Mouse (Mus musculus): ENCODE measurements around the gene Snw1.

Snw1 gene

GRCm38 (mm10) chr12:87421708-87422507 is 50.2 kb downstream of the Snw1 start:
- no peak for DNase-seq

- DNase-seq, result no peak
These were observed 52.0 kb downstream of the Snw1 start for GRCm38 (mm10) chr12:87419974-87420485.

- DNase-seq, result no peak
These were observed 53.2 kb downstream of the Snw1 start for GRCm38 (mm10) chr12:87418921-87419320.

DNA sequence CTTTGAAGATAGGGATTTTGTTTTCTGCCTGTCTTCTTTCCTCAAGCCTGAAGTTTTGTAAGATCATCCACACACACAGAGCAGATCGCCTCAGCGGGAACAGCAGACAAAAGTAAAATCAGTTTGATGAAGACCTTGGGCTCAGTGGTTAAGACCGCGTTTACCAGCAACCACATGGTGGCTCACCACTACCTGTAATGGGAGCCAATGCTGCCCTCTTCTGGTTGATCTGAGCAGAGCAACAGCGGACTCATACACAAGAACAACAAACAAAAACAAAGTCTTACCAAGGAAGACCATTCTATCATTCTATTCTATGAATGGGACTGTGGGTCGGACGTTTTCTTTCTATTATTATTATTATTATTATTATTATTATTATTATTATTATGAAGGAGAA is 55.4 kb downstream of the Snw1 start:
- no peak for DNase-seq

- no peak for DNase-seq
These were observed 56.7 kb downstream of the Snw1 start for GRCm38 (mm10) chr12:87415358-87415757.

DNA sequence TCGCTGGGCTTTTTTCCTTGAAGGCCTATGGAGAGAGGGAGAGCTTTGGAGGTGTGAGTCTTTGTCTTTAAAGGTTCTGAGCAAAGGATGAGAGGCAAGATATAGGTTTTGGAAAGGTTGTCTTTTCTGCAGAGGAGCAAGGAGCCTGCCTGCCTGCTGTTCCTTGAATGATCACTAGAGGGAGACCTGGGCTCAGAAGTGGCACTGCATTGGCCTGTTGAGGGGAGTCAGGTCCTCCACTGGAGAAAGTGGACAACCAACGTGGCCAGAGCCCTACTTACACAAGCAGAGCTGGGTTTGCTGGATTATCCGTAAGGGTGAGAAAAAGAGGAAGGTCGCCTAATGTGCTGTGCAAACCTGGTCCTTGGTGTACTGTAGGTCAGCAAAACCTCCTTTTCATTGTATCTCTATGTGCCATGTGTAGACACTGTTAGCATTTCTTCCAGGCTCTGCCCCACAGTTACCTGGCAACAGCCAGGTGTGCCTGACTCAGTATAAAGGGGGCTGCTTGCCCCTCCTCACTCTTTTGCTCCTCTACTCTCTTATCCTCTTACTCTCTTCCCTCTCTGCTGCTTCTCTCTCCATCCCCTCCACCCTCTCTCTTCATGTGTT is 58.8 kb downstream of the Snw1 start:
- DNase-seq, result peak; percentile 31

GRCm38 (mm10) chr12:87410999-87411398 is 61.1 kb downstream of the Snw1 start:
- DNase-seq, result no peak

GRCm38 (mm10) chr12:87409123-87409522 is 63.0 kb downstream of the Snw1 start:
- no peak for DNase-seq

GRCm38 (mm10) chr12:87407869-87408605 is 64.0 kb downstream of the Snw1 start:
- DNase-seq, result no peak

DNA sequence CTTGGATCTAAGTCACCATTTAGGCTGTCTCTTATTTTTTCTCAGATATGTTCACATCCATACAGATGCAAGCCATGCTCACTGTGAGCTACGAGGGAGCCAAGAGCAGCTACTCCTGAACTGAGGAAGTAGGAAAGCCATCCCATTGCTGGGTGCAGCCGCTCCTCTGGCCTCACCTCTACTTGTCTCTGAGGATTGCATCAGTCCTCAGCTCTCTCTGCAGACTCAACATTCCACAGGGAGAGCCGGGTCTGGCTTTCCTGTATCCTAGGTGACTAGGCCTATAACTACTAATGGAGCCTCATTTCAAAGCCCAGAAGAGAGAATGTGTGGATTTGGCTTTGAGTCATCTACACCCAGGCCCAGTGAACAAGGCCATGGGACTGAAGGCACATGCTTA is 66.4 kb downstream of the Snw1 start:
- DNase-seq, result no peak

DNA sequence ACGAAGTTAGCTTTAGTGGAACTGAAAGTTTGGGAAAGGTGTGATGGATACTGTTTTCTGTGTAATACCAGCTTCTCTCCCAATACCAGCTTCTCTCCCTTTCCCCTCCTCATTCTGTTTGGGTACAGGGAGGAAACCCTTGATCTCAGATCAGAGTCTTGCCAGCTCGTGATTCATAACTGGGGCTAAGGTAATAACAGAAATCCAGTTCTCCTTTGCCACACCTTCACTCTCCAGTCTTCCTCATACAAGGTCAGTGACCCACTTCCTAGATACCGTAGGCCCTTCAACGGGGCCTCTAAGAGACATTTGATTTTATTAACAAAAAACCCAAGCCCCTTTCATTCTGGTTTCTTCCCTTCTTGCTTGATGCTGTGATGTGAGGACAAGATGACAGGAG is 66.9 kb downstream of the Snw1 start:
- no peak for DNase-seq

GRCm38 (mm10) chr12:87401883-87402282 is 70.2 kb downstream of the Snw1 start:
- DNase-seq, result no peak

- no peak for DNase-seq
These were observed 72.8 kb downstream of the Snw1 start for GRCm38 (mm10) chr12:87399119-87399819.
